Mouse (Mus musculus) right cerebral cortex, adult 18-20 months (tissue): ENCODE results near the gene Barx2.

Source experiments
- DNase-seq: peaks from one replicate; pipeline ENCODE4 v3.0.0; 2022; ENCODE audit warnings: mixed read lengths

The Barx2 gene

DNA sequence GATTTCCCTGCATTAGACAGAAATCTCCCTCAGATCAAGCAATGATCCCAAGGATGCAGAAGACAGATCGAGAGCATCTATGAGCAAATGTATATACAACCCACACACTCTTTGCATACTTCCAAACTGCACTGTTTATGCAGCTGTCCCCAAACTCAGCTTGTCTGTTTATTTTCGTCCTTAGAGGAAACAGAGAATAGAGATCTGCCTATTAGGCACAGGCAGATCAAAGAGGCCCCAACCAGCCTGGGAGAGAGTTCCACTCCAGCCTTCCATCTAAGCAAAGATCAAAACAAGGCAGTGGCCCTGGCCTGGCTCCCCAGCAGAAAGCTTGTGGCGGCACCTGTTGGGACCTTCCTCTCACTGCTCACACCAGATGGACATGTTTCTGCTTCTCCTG, 27.0 kb downstream of the Barx2 start:
- DNase-seq: no peak

DNA sequence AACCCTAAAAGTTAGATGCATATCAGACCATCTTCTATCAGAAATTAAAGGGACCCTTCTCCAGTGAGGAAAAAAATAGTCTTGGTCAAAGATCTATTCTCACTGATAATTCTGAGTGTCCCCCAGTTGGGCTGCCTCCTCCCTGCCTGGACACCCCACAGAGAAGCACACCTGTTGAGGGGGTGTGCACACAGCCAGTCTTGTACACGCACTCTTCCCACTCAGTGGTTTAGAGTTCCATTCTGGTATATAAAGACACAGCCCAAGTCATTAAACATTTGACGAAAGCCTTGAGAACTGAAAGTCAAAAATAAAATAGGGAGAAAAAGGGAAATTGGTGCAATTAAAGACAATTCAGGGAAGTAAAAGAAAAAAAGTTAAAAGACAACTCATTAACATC, 30.9 kb downstream of the Barx2 start:
- no peak for DNase-seq

GRCm38 (mm10) chr9:31875556-31875955, 37.7 kb downstream of the Barx2 start:
- no peak for DNase-seq

DNA sequence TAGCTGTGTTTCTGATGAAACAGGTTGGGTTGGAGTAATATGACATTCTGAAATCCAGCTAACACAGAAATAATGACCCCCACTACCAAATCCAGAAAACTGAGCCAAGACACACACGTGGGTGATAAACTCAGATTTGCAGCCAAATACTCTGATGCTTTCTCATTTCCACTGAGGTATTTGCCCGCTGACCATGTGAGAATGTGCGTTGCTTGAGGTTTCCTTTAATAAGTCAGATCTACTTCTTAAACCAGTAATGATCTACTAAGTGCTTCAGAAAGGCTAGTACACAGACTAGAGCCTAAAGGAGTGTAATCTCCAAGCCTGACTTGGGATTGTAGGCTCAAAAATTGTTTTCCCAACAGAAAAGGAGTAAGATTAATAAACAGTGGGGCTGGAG, 39.0 kb downstream of the Barx2 start:
- no peak for DNase-seq

DNA sequence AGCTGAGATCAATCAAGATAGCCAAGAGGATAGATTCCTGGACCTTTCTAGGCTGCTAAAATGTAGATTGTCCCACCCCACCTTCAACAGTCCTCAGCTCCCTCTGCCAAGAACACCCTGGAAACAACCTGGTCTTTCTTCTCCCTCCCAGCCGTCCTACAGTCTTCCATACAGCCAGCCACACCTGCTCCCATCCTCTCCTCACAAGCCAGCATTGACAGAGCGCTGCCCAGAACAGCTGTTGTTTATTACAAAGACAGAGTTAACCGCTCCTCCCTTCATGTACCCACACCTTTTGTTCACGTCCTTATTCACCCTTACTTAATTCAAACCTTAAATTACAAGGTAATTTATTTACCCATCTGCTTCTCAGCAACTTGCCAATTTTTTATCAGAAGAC, 41.9 kb downstream of the Barx2 start:
- no peak for DNase-seq

- no peak for DNase-seq
Measured at GRCm38 (mm10) chr9:31868823-31869460, 44.3 kb downstream of the Barx2 start.

DNA sequence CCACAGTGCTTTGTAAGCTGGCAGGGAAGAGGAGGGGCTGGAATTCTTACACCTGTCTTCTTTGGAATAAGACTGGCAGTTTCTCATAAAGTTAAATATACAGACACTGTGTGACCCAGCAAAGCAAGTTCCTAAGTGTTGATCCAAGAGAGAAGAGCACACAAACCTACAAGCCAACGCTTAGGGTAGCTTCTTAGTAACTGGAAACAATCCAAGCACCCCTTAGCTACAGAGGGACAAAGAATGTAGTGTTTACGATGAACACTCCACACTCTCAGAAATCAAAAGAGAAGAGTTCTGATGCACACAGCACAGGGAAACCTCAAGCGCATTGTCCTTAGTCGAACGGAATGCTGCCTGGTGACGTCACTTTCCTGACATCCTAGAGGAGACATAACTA, 49.4 kb downstream of the Barx2 start:
- DNase-seq: no peak

- DNase-seq: no peak
Measured at GRCm38 (mm10) chr9:31859446-31859845, 53.8 kb downstream of the Barx2 start.

DNA sequence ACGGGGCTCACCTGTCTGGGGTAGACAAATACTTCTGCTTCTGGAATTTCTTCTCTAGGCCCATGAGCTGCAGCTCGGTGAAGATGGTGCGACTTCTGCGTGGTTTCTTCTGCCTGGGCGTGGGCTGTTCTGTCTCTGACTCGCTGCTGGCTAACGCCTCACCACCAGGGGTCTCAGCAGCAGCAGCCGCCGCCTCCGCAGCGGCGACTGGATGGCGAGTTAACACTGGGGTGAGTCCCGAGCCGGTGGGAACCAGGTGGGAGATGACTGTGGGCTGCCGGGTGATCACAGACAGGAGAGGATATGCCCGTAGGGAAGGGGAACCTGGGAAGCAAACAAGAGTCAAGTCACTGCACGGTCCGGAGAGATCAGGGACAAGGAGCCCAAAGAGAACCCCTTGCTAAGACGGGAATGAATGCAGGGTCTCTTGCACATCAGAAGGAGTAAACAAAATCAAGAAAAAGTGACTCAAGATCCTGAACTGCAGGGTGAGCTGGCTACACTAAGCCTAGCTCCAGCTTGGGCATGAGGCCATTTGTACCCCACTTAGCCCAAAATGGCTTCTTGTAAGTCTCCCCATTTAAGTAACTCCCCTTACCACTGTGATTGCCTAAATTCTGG, 54.4 kb downstream of the Barx2 start:
- peak; percentile 38 for DNase-seq

DNA sequence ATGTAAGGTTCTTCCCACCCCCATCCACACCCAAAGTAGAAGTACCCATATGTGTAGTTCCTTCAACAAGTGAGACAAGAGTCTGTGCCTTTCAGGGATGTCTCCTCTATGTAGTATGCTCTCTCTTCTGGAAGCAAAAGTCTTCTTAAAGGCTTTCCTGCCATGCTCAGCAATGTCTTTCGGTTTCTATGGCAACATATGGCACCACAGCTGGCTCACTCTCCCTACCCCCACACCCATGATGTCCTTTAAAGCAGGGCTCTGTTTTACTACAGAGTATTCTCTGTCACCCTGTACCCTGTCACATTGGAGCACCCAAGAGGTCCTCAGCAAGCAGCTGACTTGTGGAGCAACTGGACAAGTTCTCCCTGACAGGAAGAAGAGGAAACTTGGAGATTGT, 55.8 kb downstream of the Barx2 start:
- peak; percentile 52 for DNase-seq

DNA sequence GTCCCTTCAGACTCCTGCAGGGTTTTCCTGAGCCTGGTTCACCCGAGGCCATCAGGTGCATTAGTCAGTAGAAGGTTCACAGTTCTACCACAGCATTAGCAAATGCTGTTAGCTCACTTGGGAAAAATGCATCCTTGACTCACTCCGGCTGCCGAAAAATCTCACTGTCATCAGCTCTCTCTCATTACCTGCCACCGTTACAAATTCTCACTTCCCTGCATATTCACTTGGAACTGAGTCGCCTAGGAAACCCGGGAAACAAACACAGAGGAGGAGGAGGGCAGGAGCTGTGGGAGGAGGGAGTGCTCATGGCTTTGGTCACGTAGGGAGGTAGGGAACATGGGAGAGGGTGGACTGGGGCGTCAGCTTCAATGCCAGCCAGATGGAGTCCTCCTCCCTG, 56.8 kb downstream of the Barx2 start:
- DNase-seq: peak; percentile 57

- no peak for DNase-seq
Measured at GRCm38 (mm10) chr9:31855668-31856067, 57.6 kb downstream of the Barx2 start.

- no peak for DNase-seq
Measured at GRCm38 (mm10) chr9:31851710-31852109, 61.6 kb downstream of the Barx2 start.

DNA sequence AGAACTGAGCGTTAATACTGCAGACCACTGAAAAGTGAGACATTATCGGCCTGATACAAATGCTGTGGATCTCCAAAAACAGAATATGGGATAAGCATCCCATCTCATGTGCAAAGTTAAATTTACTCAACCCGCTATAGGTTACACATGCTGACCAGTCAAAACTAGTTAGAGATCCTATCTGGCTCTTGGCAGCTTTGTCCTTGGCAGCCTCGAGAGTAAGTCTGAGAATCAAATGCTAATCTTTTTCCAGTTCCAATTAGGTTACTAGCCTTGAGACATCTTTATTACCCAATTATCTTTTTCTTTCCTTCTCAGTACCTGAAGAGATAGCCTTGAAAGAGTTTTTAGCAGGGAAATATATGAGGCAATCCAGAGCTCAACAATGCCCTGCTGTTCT, 62.6 kb downstream of the Barx2 start:
- no peak for DNase-seq

DNA sequence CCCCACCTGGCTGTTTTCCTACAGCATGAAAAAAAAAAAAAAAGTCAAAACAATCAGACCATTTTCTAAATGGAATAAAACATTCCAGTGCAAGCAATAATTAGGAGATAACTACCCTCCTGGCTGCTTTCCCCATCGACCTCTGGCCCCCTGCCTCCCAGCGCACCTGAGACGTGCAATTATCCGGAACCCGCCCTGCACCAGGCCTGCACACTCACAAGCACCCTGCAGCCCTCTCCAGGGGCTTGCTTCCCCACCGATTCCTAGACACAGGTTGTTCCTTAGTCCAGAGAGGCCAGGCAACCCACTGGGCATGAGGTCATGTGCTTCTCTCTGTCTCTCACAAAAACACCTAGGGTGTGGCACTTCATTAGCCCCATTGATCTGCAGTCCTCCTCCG, 63.9 kb downstream of the Barx2 start:
- no peak for DNase-seq

DNA sequence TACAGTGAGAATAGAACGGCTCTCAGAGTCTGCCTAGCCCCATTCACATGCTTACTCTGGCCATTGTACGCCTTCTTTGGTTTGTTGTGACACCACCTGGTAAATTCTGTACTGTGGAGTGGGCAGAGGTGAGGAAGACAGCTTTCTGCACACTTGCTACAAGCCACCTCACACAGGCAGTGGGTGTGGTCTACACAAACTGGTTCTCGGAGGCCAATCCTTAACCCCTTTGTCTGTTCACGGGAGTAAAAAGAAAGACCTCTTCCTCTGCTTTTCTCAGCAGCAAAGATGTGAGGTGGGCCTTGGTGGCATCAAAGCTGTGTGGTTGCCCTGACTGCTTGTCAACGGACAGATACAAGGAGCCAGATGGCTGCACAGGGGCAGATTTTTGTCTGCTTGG, 68.6 kb downstream of the Barx2 start:
- no peak for DNase-seq

DNA sequence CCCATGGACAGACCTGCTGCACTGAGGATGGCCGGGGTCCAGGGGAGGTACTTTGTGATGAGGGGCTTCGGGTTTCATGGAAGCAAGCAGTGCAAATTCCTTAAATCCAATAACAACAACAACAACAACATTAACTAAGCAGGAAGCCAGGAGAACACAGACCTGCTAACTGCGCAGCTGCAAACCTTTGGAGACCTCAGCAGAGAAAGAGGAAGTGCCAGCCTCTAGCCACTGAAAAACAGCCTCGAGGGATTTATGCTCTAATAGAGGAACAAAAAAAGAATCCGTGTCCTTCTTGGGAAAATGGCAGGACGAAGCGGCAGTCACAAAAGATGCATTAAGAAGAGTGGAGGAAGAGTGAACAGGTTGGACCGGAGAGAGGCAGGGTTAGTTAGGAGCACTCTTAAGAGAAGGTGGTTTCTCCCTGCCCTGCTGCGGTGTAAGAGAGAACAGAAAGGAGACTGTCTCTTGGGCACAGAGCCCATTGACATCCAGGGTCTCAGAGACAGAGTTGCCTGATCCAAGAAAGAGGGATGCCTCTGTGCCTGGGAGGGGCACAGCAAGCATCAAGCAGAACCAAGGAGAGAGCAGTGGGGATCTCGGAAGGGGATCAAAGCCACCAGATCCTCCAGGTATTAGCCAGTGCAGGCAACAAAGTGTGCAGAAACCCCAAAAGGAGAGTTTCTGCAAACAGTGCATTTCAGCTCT, 72.0 kb downstream of the Barx2 start:
- DNase-seq: no peak

DNA sequence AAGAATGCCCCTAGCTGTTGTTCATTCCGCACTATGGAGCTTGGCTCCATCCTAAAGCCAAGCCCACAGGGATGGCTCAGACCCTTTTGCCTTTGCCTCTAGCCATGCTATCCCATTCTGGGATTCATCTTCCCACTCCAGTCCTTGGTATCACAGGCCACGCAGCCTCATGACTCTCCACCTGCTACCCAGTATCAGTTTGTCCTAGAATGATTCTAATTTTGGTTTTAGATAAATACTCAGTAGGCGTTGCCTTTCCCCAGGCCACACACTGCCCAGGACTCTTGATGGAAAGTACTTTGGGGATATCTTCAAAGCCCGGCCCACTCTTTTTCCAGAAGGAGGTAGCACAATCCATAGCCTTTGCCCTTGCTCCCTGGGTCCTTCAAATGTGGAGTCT, 72.7 kb downstream of the Barx2 start:
- no peak for DNase-seq

- no peak for DNase-seq
Measured at GRCm38 (mm10) chr9:31840037-31840436, 73.2 kb downstream of the Barx2 start.

GRCm38 (mm10) chr9:31839106-31840027, 73.9 kb downstream of the Barx2 start:
- DNase-seq: no peak

GRCm38 (mm10) chr9:31838047-31838446, 75.2 kb downstream of the Barx2 start:
- DNase-seq: no peak

GRCm38 (mm10) chr9:31808753-31809152, 104.5 kb downstream of the Barx2 start:
- DNase-seq: no peak

- no peak for DNase-seq
Measured at GRCm38 (mm10) chr9:31802641-31803040, 110.6 kb downstream of the Barx2 start.
